Mouse (Mus musculus) layer of hippocampus, adult 9-11 months (tissue): ENCODE measurements around the gene Kpna3.
"Not testable (repeated sequence)": the region's sequence is repeated elsewhere in the genome, so short reads cannot be mapped to it uniquely, and the experiment has no call there.

ENCODE experiments used
- DNase-seq: peaks from one replicate; pipeline ENCODE4 v3.0.0; 2022

The Kpna3 gene

DNA sequence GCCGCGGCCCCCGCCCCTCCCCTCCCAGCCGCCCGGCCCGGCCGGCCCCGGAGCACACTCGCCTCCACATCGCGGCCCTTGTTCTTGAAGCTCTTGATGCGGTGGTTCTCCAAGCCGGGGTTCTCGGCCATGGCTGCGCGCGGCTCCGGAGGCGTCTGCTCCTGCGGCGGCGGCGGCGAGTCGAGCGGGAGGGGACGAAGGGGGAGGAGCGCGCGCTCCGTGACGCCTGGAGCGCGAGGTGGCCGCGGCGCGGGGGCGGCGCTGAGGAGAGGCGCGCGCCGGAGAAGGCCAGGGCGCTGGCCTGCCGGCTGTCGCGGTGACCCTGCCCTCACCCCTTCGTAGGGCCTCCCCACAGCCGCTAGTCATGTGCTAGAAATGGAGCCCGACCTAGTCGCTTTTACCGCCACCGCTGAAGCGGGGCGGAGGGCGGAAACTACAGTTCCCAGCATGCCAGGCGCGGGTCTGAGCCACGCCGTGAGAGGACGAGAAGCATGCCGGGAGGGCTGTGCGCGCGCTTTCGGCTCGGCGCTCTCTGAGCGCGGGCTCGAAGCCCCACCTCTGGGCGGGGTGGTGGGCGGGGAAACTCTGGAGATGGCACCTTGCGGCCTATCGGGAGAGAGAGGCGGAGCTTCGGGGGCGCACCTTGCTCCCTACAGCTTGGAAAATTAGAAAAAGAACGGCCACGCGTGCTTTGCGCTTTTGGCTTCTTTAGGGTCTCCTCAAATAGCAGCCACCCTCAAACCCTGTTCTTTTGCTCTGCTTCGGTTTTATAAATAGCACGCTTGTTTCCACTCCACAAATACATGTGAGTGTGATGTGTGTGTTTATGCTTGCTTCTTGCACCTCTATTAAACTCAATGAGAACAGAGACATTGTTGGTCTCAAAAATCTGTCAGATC is at the start of gene Kpna3:
Kpna3 (minus strand) TSS at position 214 of the 899 bp plus-strand sequence.
- peak; percentile 98 for DNase-seq

DNA sequence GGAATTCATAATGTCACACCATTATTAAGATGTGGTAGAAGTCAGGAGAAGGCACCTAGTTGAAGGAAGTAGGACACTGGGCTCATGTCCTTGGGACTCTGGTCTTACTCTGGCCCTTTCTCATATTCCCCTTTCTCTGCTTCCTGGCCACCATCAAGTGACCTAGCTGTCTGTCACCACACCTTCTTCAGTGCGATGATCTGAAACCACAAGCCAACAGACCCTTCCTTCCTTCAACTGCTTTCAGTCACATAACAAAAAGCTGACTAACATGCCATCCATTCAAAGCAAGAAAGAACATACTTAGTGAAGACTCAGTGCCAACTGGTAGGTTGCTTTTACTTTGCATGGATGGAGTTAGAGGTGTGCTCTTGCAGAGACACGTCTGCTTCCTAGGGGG is 20.7 kb upstream of the Kpna3 start:
- no peak for DNase-seq

DNA sequence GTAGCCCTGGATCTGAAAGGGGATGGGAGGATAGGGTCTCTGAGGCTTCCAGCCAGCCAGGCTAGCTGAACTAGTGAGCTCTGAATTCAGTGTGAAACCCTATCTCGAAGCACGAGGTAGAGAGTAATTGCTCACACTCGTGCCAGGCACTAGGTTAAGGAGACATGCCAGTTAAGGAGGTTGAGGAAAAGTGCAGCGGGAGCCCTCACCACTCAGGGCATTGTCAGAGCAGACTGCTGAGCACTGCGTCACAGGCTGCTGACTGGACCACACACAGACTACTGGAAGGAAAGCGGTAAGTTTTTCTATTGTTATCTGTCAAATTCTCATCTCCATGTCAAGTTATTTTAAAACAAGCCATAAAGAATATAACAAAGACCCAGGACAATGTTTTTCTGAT is 17.8 kb upstream of the Kpna3 start:
- no peak for DNase-seq

DNA sequence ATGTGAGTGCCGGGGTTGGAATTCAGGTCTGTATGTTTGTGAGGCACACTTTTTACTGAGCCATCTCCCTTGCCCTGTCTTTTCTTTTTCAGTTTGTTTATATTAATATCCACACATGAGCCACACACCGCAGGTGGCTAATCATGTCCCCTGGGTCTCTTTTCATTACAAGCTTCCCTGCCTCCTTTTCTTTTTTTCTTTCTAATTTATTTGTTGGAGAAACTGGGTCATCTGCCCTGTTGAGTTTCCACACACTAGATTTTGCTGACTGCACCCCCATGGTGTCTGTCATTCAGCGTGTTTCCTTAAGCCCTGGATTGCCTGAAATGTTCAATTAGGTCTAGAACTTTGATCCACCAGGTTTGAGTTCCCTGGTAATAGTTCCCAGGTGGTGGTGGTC is 15.9 kb upstream of the Kpna3 start:
- no peak for DNase-seq

DNA sequence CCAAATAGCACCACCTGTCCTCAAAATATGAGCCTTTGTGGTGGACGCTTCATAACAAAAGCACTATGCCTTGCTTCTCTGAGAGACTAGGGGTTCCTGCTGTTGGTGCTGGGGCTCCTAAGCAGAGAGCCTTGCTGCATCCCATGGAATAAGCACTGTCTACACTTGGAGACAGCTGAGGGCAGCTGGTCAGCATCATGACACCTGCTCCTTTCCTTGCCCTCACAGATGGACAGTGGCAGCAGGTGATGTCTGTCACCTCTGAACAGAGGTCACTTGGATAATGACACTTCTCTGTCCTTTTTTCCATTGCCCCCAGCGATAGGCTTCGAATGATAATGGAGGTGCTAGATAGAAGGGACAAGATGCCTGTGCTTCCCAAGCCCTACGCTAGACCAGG is 13.4 kb upstream of the Kpna3 start:
- no peak for DNase-seq

DNA sequence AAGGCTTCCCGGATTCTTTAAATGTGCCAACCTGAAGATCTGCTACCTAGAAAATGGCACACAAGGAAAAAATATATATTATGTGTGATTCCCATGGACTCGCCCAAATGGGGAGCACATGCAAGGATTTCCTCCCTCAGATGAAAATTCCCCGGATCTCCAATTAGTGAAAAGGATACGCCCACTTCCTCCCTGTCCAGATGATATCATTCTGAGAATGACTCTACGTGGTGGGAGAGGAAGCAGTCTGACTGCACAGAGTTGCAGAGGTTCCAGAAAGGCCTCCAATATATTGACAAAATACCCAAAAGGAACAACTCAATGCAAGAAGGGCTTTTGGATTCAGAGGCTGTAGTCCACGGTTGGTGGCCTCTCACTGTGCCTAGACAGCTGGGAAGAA is 12.8 kb upstream of the Kpna3 start:
- no peak for DNase-seq

DNA sequence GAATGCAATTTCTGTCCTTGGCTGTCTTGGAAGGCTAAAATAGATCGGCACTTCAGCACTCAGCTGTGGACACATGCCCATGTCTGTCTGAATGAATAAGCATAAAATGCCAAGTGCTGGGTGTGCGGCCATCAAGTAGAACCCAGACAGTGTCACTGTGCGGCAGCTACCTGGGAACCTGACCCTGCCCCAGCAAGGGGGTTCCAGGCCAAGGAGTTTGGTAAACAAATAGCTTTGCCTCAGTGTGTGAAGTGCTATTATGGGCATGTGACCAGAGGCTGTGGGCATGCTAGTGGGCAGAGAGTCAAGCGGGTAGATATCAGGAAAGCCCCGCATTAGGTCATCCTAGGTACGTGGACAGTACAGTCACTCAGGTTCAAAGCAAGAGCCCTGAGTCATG is 8.1 kb upstream of the Kpna3 start:
- DNase-seq: no peak

DNA sequence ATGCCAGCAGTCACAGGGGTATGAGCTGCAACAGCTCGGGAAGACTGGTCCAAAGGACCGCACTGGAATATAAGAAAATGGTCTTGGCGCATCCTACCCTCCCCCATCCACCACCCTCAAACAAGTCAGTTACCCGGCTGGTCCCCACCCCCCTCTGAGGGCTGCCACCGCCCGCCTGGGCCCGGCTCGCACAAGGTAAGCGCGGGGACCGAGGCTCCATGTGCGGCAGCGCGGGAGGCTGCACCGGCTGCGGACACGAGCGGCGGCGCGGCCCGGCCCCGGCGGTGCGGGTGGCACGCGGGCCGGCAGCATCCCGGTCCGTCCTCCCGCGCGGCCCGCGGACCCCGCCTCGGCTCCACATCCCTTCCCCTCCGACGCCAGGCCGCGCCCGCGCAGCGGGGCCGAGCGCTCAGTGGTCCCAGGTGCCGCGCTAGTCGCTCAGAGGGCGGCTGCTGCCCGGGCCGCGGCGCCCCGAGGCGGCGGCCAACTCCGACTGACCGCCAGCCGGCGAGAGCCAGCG is 473 bp downstream of the Kpna3 start:
- DNase-seq: peak; percentile 38

DNA sequence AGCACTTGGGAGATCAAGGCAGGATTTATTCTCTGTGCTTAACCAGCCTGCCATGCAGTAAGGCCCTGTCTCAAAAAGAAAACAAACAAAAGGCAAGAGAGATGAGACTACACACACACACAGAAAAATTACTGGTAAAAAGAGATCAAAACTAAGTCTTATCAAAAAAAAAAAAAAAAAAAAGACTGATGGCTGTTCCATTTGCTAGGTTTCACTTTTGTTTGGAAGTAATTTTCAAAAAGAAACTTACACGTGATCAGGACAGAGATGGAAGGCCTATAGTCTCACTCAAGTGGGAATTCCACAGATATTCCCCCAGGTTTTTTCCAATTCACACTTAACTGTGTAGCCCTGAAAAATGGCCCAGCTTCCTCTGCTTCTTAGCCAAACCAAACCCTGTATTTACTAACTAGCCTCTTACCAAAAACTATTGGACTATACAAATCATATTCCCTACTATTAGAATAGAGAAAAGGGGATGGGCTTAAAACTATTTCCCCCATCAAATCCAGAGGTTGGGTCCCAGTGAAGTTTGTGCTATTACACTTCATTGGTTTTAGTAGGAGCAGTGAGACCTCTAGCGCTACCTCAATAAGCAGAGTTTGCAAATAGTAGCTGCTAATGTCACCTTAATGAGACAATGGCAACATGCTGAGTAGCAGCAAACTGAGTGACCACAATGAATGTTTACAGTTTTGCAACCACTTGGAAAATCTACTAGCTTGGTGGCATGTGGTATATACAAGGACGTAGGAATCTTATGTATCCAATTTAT is 1.3 kb downstream of the Kpna3 start:
- DNase-seq: no peak

DNA sequence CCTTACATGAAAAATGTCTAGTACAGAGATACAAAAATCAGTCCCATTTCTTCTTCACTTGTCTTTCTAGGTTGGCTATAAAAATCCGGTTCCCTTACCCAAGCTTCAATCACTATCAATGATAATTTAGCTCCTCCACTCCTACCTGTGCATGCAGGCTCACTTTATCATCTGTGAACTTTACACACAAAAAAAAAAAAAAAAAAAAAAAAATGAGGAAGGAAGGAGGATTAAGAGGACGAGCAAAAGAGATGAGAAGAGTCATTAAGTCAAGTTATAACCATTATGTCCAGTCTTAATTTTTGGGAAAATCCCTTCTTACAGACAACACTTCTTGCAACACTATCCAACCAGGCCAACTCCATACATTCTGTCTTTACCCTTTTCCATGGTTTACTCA is 2.8 kb downstream of the Kpna3 start:
- DNase-seq: no peak

DNA sequence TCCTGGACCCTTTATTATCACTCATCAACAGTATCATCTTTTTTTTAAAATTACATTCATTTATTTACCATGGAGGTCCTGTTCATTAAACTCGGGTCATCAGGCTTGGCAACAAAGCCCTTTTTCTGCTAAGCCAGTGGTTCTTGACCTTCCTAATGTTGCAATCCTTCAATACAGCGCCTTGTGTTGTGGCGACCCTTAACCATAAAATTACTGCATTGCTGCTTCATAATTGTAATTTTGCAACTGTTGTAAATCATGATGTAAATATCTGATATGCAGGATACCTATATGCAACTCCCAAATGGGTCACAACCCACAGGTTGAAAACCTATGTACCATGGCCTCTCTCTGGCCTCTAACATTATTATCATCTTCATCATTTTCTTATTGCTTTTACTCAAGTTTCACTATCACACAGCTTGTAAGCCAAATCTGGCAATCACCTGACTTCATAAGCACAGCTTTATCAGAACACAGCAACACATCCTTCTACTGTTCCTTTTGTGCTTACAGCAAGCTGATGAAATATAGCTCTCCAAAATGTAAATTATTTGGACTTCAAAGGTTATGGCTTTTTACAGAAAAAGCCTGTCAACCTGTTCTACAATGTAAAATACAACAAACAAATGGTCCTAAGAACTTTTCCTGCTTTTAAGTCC is 11.4 kb downstream of the Kpna3 start:
- DNase-seq: no peak

DNA sequence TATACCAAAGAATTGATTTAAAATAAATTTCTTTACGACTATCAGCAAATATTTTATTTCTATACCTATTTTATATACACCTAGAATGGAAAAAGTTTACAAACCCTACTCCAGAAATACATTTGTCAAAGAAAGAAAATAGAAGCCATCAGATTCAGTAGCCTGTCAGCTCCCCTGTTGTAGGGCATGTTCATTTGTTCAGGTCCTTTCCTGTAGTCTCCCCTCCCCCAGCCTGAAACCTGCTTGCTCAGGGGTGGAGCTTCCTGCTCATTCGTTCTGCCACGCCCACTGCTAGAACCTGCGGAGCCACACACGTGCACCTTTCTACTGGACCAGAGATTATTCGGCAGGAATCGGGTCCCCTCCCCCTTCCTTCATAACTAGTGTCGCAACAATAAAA is 12.6 kb downstream of the Kpna3 start:
- DNase-seq: not testable (repeated sequence)

DNA sequence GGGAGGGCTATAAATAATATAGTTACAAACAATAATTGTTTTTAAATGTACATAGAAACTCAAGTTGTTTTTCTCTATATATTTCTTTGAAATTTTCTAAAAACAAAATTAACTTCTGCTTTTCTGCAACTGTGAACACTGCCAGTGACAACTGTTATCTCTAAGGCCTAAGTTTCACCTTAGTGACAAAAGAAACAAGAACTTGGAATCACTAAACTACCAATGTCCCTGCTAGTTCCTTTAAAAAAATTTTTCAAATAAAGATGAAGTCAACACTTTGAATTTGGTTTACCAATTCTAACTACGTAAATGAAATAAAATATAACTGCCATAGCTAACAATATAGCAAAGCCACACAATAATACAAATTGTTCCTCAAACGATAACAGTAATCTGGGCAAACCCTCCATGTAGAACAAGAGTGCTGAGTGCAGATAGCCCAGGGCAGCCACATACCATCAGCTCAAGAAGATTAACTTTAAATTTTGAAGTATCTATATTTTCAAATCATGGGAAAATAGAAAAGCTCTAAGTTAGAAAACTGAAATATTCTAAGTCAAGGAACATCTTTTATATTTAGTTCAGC is 14.5 kb downstream of the Kpna3 start:
- DNase-seq: no peak

DNA sequence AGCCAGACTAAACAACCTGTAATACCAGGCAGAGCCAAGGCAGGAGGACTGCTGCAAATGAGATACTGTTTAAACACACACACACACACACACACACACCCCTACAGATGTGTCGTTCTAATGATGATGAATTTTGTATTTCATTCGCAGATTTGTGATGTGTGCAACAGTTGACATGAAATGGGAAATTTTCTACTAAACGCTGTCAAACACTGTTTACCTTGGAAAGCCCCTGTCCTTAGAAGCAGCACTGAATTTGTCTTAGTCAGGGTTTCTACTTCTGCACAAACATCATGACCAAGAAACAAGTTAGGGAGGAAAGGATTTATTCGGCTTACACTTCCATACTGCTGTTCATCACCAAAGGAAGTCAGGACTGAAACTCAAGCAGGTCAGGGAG is 24.0 kb downstream of the Kpna3 start:
- no peak for DNase-seq

DNA sequence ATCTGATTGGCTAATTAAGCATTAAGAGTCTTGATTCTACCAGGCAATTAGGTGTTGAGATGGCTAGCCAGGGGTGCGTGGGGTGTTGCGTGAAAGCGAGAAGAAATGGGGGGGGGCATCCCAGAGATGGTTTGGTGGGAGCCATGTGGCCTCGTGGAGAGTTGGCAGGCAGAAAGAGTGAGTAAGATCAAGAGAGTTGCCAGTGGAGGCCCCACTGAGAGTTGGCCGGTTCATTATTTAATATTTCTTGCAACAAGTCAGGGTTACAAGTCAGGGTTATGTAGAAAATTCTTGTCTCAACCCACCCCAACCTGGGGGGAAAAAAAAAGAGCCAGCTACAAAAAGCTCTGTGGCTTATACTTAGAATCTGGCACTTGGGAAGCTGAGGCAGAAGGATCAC is 24.4 kb downstream of the Kpna3 start:
- no peak for DNase-seq

DNA sequence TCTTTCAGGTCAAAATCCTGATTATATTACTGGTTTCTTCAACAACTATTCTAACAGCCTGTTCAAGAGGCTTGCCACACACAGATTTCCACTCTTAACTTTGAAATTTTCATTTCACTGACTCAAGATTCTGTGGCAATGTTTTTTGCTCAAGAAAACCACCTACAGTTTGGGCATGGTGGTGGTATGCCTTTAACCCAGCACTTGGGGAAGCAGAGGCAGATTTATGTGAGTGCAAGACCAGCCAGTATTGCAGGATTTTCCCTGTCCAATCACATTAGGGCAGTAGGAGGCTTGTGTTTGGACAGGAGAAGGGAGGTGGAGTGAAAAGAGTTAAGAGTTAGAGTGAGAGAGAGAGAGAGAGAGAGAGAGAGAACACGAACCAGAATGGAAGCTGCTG is 24.9 kb downstream of the Kpna3 start:
- DNase-seq: no peak

DNA sequence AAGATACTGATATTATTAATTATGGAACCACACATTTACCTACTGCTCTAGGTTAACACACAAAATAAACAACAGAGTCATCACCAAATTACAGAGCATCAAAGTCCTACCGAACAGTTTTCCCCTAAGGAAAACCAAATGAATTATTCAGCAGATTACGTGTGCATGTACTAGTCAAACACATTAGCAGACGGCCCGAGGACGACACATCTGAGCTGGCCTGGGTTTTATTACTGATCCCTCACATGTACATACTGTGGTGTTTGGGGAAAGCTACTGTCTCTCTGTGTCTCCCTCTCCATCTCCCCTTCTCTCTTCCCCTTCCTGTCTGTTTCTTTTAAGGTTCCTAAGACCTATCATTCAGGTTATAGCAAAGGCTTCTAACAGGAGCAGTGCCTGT is 25.5 kb downstream of the Kpna3 start:
- no peak for DNase-seq

DNA sequence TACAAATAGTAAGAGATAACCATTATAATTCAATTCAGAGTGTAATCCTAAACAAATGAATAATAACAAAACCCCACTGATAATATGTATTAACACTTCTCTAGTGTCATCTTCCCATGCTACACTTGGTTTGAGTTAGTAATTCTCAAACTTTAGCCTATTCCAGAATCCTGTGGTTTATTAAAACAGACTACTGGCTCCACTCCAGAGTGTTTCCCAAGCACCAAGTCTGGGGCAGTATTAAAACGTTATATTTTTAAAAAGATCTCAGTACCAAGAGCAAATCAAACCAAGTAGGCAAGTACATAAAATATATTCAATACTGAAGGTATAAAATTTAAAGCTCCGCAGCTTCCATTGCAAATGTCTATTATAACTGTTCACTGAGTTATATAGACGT is 26.0 kb downstream of the Kpna3 start:
- no peak for DNase-seq

DNA sequence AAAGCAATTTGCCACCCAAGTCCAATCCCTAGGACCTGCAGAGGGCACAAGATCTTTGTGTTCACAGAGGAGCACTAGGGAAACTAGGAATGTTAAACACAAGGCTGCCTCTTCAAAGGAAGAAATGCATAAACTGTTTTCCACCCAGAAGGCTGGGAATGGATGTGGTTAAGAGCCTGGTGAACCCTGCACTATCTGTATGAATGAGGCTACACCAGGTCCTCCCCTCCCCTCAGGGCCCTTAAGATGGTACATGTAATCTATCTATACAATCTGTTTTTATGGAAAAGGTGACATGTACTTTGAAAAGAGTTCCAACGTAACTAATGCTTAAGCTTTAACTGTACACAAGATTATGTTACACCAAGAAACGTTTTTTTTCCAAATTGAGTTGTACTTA is 29.7 kb downstream of the Kpna3 start:
- no peak for DNase-seq

DNA sequence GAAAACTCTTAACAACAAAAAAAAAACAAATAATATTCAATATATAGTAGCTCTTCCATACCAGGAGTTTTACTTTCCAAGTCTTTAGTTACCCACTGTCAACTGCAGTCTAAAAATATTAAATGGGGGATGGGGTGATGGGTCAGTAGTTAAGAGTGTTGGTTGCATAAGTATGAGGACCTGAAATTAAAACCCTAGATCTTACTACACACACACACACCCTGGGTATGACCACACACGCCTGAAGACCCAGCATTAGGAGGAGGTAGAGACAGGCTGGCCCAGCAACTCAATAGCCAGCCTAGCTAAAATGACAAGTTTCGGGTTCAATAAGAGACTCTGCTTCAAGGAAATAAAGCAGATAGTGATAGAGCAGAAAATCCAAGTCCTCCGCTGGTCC is 32.6 kb downstream of the Kpna3 start:
- DNase-seq: no peak

DNA sequence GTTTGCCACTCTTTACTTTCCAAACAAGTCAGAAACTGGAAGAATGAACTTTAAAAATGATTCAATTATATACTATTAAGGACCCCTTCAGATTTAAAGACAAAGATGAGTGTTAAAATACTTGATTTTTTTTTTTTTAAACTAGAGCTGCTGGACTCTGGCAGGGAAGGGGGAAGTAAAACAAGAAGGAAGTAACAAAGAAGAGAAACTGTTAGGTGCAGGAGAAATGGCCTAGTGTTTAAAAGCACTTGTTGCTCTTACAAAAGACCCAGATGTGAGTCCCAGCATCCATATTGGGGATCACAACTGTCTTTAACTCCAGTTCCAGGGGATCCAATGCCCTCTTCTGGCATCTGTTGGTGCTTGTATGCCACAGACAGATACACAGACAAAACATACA is 33.9 kb downstream of the Kpna3 start:
- no peak for DNase-seq

DNA sequence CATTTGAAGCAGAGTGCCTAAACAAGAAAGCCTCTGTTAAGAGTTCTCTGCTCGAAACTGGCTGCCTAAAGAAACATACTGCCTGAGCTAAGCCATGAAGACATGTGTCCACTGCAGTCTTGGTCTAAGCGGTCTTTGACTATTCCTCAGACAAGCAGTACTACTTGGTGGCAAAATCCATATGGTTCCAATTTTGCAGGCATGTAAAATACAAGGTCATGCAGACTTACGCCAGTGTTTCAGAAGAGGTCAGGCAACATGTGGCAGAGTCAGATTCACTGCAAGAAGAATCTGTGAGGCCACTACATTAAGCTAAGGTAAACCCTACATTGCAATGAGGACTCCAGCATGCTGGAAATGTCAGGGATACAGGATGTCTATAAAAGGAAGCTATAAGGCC is 34.7 kb downstream of the Kpna3 start:
- no peak for DNase-seq

DNA sequence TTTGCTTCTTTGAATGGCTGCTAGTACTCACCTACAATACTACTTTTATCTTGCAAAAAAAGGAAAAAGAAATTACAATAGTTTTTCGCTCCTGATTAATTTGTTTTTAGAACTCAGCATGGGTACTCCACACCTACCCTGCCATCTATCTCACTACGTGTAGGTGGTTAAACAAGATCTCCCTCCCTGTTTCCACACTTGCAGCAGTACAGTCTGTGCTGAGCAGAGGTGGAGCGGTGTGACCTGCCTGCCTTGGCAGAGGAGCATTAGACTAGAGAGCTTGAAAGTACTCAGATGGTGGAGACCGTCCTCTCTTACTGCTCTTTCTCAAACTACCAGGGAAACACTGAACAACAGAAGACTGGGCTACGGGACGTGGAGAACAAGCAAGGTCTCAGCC is 44.9 kb downstream of the Kpna3 start:
- DNase-seq: no peak
